Mouse (Mus musculus) hematopoietic stem cell, adult 5-6 weeks (primary cell): ENCODE measurements at regions not wholly inside any gene's neighbourhood (a gene's known extent, or its start where the extent isn't known, plus 50 kb on each side); places are given as distances from the start of the nearest gene placed in this dataset.

Experiments used
- ATAC-seq, 2 experiments: fragments of 125-278 bp in 1 of 2; replicated peaks in 1 of 2; 2 replicates each; pipeline ENCODE4 v1.8.0; 2016 to 2017; ENCODE audit warnings: inconsistent platforms in 2 of 2, mild to moderate bottlenecking in 2 of 2, moderate number of reproducible peaks in 2 of 2, low read depth in 1 of 2, moderate TSS enrichment in 1 of 2; ENCODE audit not compliant: low FRiP score in 2 of 2, poor library complexity in 2 of 2, severe bottlenecking in 2 of 2, insufficient read depth in 1 of 2, low TSS enrichment in 1 of 2

DNA sequence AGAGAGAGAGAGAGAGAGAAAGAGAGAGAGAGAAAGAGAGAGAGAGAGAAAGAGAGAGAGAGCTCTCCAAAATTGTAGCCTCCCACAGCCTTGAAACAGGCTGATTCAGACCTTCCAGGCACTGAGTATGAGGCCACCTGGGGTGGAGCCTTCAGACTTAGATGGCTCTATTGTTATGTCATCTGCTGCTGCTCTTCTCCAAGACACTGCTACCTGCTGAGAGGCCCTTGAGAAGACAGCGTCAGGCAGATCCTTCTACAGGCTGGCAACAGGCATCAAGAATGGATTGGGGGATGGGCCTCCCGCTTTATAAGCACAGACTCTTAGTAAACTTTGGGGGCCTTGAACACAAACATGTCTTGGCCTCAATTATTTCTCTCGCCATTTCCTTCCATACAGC lies 1340.9 kb upstream of the Adgrl3 start:
- ATAC-seq, result no peak

DNA sequence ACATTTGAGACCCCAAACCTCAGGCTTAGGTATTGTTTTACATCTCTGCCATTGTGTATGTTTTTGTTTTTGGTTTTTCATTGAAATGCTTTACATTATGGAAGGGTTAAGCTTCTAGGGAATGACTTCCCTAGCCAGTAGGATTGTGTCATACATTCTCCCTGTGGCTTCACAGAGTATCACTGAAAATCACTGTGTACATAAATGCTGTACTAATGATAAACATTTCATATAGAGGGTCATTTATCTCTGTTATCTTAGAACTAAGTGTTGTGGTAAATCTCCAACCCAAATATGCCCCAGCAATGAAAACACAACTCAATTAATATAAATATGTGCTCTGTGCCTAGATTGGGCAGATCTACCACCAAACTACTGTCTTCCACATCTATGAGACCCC lies 1339.6 kb upstream of the Adgrl3 start:
- no peak for ATAC-seq

DNA sequence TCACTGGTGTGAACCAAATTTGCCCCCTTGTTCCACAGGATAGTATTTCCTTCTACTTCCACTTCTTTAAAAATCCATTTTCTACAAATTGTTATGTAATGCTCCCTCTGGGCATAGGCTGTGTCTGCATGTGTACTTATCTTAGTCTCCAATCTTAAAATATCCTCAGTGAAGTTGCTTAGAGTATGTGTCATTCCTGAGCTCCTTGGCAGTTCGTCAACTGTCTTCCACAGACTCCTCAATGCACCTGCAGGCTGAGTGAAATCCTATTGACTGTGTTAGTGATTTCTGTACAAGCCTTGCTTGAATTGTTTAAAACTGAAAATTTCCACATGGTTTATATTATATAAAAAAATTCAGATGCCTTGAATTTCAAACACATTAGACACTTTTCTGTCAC lies 1313.3 kb upstream of the Adgrl3 start:
- no peak for ATAC-seq

DNA sequence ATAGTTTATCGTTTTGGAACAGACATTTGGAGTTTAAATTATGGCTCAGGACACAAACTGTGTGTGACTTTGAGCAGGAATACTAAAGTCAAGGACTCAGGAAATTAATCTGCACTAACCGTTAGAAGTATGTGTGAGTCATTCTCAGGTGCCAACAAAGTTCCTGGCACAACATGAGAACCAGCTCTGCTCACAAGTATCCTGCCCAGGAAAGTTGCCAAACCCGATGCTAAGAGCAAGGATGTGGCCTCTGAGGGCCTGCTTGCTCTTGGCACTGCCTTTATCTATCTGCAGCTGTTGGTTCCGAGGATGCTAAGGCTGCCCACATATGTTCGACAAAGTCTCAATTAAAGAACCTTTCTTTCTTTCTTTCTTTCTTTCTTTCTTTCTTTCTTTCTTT lies 1285.1 kb upstream of the Adgrl3 start:
- ATAC-seq, result peak; percentile 87 to 98

DNA sequence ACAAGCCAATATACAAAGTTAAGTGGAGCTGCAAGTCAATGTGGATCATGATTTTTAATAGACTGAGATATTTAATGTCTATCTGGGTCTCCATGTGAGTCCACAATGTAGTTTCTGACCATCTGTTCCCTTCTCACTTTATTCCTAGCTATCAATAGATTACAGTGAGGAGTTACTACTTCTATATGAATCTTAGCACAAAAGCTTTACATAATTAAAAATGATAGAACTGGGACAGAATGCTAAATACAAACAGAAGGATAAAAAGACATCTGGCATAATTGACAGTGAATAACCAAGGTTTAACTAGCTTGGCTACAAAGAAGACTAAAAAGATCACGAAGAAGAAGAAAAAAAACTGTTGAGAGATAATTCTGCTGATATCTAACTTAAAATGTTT lies 1235.5 kb upstream of the Adgrl3 start:
- no peak for ATAC-seq

DNA sequence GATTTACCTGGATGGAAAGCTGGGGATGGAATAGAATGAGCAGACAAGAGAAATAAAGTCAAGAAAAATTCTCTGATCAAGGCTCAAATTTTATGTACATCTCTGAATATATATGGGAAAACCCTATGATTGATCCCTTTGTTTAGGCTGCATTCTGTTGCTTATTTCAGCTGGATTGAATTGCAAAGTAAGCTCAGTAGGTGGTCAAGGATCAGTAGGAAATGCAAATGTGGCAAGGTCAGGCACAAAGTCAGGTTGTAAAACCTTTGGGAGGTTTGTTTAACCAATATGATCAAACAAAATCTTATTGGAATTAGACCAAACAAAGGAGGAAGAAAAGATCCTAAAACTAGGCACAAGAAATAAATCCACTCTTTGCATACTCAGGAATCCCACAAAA lies 1193.4 kb upstream of the Adgrl3 start:
- ATAC-seq, result no peak

DNA sequence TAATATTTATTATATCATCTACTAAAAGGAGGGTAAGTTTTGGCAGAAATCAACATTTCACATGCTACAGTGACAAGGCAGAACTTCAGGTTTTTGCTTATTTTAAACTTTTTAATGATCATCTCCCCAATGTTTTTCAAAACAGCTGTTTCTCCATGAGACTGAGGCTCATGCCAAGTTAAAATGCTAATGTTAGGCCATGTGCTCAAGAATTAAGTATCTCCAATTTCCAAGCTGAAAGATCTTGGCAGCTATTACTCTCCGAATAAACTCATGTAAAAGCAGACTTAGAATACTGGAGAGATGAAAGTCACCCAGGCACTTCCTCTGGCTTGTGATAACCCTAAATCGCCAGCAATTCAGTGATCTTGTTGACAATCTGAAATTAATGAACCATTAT lies 1173.5 kb upstream of the Adgrl3 start:
- ATAC-seq, result no peak

DNA sequence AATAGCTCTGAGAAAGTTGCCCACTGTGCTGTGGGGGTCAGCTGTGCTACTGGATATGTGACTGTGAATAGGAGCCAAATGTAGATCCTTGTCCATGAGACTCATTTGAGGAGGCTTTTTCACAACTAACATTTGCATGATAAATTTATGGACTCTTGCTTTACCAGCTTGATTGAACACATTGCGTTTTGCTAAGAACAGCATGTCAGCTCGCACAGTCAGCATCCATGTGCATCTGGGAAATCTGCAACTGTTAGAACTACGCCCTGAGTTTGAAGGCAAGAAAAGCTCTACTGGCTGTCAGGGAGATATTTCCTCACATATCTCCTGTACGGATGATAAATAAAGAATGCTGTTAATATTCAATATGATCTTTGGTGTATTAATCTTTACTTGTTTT lies 1164.1 kb upstream of the Adgrl3 start:
- no peak for ATAC-seq

DNA sequence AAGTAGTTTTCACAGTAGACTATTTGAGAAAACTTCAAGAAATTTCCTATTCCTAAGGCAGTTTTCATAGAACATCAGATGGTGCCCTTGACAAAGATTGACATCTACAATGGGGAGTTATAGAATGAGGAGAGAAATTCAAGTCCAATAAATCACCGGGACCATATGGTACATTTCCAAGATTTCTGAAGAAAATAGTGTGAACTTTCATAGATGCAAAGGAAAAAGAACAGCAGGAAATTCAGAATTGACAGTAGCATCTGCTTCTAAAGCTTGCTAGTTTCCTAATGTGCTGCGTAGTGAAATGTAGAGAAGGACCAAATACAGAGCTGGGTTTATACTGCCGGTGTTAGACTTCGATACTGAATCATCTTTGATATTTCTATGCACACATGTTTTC lies 1119.2 kb upstream of the Adgrl3 start:
- ATAC-seq, result no peak

DNA sequence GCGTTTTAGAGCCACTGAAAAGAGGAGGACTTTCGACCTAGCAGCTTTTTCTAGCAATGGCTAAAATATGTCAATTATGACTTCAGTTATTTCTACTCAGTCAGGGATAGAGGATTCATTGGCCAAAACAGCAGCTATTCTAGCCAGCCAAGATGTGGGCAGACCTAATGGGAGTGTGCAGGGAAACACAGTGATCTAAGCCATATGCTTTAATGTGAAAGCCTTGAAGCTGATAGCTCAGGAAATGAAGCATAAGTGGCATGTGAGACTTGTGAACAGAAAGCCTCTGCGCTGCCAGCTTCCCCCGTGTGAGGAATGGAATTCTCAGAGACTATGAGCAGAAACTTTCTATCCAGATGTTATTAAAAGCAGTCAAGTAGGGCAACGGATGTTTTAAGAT lies 1114.6 kb upstream of the Adgrl3 start:
- ATAC-seq, result no peak
